Mouse (Mus musculus) embryonic facial prominence, embryonic 11.5 days (tissue): Measurements from ENCODE around the gene Tuba1b. TPM values are rescaled to one million over a fixed set of nuclear protein-coding genes. Genes with fewer than 3 reads are reported as not detected.

Experiments used
- ATAC-seq: fragments of 200-750 bp; cut with Nextera tagmentation; replicated peaks from 2 replicates; pipeline ENCODE4 v1.8.0; 2017; ENCODE audit warnings: low read depth; ENCODE audit not compliant: insufficient number of reproducible peaks, low FRiP score, low TSS enrichment
- DNase-seq: peaks from one replicate; pipeline ENCODE4 v3.0.0-alpha.2; 2015; ENCODE audit warnings: low spot score
- H3K27ac ChIP-seq: fragments of 300-500 bp; sonication (generic); replicated peaks from 2 replicates; pipeline ENCODE4 v1.5.1; 2014; ENCODE audit warnings: mild to moderate bottlenecking, low read depth, low read length, control low read depth
- H3K27me3 ChIP-seq: fragments of 300-500 bp; sonication (generic); 2 replicates; pipeline ENCODE4 v1.6.1; 2014; ENCODE audit warnings: mild to moderate bottlenecking, low read length, moderate library complexity, mixed read lengths; ENCODE audit not compliant: control insufficient read depth, insufficient read depth
- H3K36me3 ChIP-seq: fragments of 300-500 bp; sonication (generic); replicated peaks from 2 replicates; pipeline ENCODE4 v1.6.1; 2014; ENCODE audit warnings: low read depth, mild to moderate bottlenecking, low read length, moderate library complexity, mixed read lengths; ENCODE audit not compliant: control insufficient read depth, insufficient read depth
- H3K4me1 ChIP-seq: fragments of 300-500 bp; sonication (generic); 2 replicates; pipeline ENCODE4 v1.6.1; 2014; ENCODE audit warnings: low read length, mixed read lengths; ENCODE audit not compliant: control insufficient read depth, insufficient read depth
- H3K4me2 ChIP-seq: fragments of 300-500 bp; sonication (generic); 2 replicates; pipeline ENCODE4 v1.6.1; 2014; ENCODE audit warnings: low read depth, mild to moderate bottlenecking, control low read depth, low read length, moderate library complexity
- H3K4me3 ChIP-seq: fragments of 300-500 bp; sonication (generic); 2 replicates; pipeline ENCODE4 v1.5.1; 2014; ENCODE audit warnings: low read depth, low read length, control low read depth
- H3K9ac ChIP-seq: fragments of 300-500 bp; sonication (generic); replicated peaks from 2 replicates; pipeline ENCODE4 v1.6.1; 2014; ENCODE audit warnings: mild to moderate bottlenecking, control low read depth, low read length
- H3K9me3 ChIP-seq: fragments of 300-500 bp; sonication (generic); replicated peaks from 2 replicates; pipeline ENCODE4 v1.6.1; 2016; ENCODE audit warnings: mild to moderate bottlenecking, low read length, inconsistent platforms, mixed read lengths; ENCODE audit not compliant: control insufficient read depth
- WGBS: fragments of 180-500 bp; shearing (Covaris S2); extraction: QIAGEN DNeasy Blood & Tissue Kit; methylation state at CpG from one replicate; pipeline ENCODE4 v1.1.7; 2014; 5-methylcytosine and 5-hydroxymethylcytosine counted together
- polyA plus RNA-seq: library from polyadenylated mRNA; unstranded; fragments of >200 nt; fragmentation: Nextera tagmentation; extraction: Ambion mirVana; gene quantifications from 2 replicates; pipeline ENCODE4 v1.2.1, GENCODE M21; 2014

Tuba1b gene
- polyA plus RNA-seq, 1 experiment from 2014 or later, result 2,291 TPM

DNA sequence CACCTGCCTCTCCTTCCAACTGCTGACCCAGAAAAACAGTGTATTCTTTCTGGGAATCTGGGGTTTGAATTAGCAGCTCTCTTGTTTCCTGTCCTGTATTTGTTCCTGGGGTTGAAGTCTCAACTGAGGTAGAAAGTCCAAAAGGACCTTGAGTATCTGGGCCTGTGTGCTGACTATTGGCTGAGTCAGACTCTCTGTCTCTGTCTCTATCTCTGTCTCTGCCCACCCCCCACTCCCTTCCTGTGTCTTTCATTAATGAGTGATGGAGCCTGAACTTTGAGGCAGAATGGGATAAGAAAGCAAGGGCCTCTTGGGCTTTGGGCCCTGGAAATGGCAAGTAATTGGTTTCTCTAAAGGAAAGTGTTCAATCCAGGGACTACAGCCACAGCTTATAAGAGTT is 50.7 kb downstream of the Tuba1b start:
- no peak overlapping the region for H3K4me3 ChIP-seq
- H3K9ac ChIP-seq, result no peak overlapping the region
- H3K27ac ChIP-seq, result no peak overlapping the region
- H3K36me3 ChIP-seq, result no peaks in the 10 kb centered on the region
- no peaks in the 10 kb centered on the region for H3K27me3 ChIP-seq
- ATAC-seq, result no peak
- H3K4me2 ChIP-seq, result no peak overlapping the region
- no peaks in the 10 kb centered on the region for H3K9me3 ChIP-seq
- H3K4me1 ChIP-seq, result no peaks in the 10 kb centered on the region; the same call in 1 of the 2 replicates
- no peak for DNase-seq

DNA sequence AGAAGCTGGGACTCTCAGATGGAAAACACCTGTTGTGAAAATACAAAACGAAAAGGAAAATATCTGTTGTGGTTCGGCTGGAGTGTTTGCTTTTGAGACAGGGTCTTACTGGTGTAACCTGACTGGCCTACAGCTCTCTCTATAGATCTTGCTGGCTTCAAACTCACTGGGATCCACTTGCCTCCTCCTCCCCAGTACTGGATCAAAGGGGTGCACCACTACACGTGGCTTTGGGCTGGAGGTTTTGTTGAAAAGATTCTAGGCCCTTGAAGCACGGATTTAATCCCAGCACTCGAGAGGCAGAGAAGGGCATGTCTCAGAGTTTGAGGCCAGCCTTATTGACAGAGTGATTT is 52.7 kb downstream of the Tuba1b start:
- H3K9me3 ChIP-seq, result no peaks in the 10 kb centered on the region
- H3K27me3 ChIP-seq, result no peaks in the 10 kb centered on the region
- no peaks in the 10 kb centered on the region; the same call in 1 of the 2 replicates for H3K4me1 ChIP-seq
- peak overlapping the region; percentile 44; the same call in 1 of the 2 replicates for H3K9ac ChIP-seq
- peak overlapping the region; percentile 54; the same call in 1 of the 2 replicates for H3K27ac ChIP-seq
- 11% methylated on average over 5 of the region's 5 CpGs for WGBS
- no peaks in the 10 kb centered on the region for H3K36me3 ChIP-seq
- peak overlapping the region; percentile 31 for H3K4me2 ChIP-seq
- ATAC-seq (peak; percentile 57), DNase-seq (no peak)
- peak overlapping the region; percentile 5; the same call in 1 of the 2 replicates for H3K4me3 ChIP-seq

Other genes with a start within 250 kb of the Tuba1b start
- 1.3 TPM in 2 replicates for gene Ccdc65, start 226.4 kb downstream of the Tuba1b start, polyA plus RNA-seq
- gene Fkbp11, start 206.4 kb downstream of the Tuba1b start, polyA plus RNA-seq, result 18.9 and 21.0 TPM in 2 replicates
- 24.5 and 28.7 TPM in 2 replicates for gene Arf3, start 171.4 kb downstream of the Tuba1b start, polyA plus RNA-seq
- gene Wnt10b, start 156.4 kb downstream of the Tuba1b start, polyA plus RNA-seq, result 1.6 and 2.3 TPM in 2 replicates
- 0.28 and 0.33 TPM in 2 replicates for gene Wnt1, start 144.7 kb downstream of the Tuba1b start, polyA plus RNA-seq
- 0.26 and 0.27 TPM in 2 replicates for gene Ddn, start 125.1 kb downstream of the Tuba1b start, polyA plus RNA-seq
- gene Prkag1, start 103.0 kb downstream of the Tuba1b start, polyA plus RNA-seq, result 69.8 and 73.1 TPM in 2 replicates
- gene Kmt2d, start 63.4 kb downstream of the Tuba1b start, polyA plus RNA-seq, result 11.6 and 12.0 TPM in 2 replicates
- 16.7 and 17.0 TPM in 2 replicates for gene Rhebl1, start 40.0 kb downstream of the Tuba1b start, polyA plus RNA-seq
- gene Dhh, start 36.0 kb downstream of the Tuba1b start, polyA plus RNA-seq, result 0.76 and 1.3 TPM in 2 replicates
- 3.9 and 7.1 TPM in 2 replicates for gene Lmbr1l, start 16.3 kb downstream of the Tuba1b start, polyA plus RNA-seq
- gene Gm49450, start 19.0 kb upstream of the Tuba1b start, polyA plus RNA-seq, result not detected in 2 replicates
- gene Tuba1a, start 19.1 kb upstream of the Tuba1b start, polyA plus RNA-seq, result 3,177 and 3,658 TPM in 2 replicates
- 132 and 138 TPM in 2 replicates for gene Tuba1c, start 95.3 kb upstream of the Tuba1b start, polyA plus RNA-seq
- gene Prph, start 120.6 kb upstream of the Tuba1b start, polyA plus RNA-seq, result 17.1 and 20.6 TPM in 2 replicates
- 20.6 and 23.8 TPM in 2 replicates for gene Troap, start 140.0 kb upstream of the Tuba1b start, polyA plus RNA-seq
- gene C1ql4, start 153.3 kb upstream of the Tuba1b start, polyA plus RNA-seq, result 1.0 and 1.1 TPM in 2 replicates
- 0.18 and 0.56 TPM in 2 replicates for gene Dnajc22, start 158.6 kb upstream of the Tuba1b start, polyA plus RNA-seq
- gene Spats2, start 191.4 kb upstream of the Tuba1b start, polyA plus RNA-seq, result 59.6 and 68.5 TPM in 2 replicates